Mouse (Mus musculus) midbrain, embryonic 12.5 days (tissue): ENCODE results near the gene Mctp2. TPM values are rescaled to one million over a fixed set of nuclear protein-coding genes. Genes with fewer than 3 reads are reported as not detected.

Experiments
- ATAC-seq: fragments of 200-750 bp; cut with Nextera tagmentation; 2 replicates; pipeline ENCODE4 v1.8.0; 2017; ENCODE audit warnings: low read depth, moderate TSS enrichment, moderate library complexity; ENCODE audit not compliant: low FRiP score
- H3K27ac ChIP-seq: fragments of 300-500 bp; sonication (generic); replicated peaks from 2 replicates; pipeline ENCODE4 v1.5.1; 2016; ENCODE audit warnings: mild to moderate bottlenecking
- H3K27me3 ChIP-seq: fragments of 300-500 bp; sonication (generic); 2 replicates; pipeline ENCODE4 v1.6.1; 2016; ENCODE audit warnings: mild to moderate bottlenecking
- H3K36me3 ChIP-seq: fragments of 300-500 bp; sonication (generic); 2 replicates; pipeline ENCODE4 v1.6.1; 2016
- H3K4me1 ChIP-seq: fragments of 300-500 bp; sonication (generic); 2 replicates; pipeline ENCODE4 v1.6.1; 2016
- H3K4me2 ChIP-seq: fragments of 300-500 bp; sonication (generic); replicated peaks from 2 replicates; pipeline ENCODE4 v1.6.1; 2016; ENCODE audit warnings: mild to moderate bottlenecking, moderate library complexity
- H3K4me3 ChIP-seq: fragments of 300-500 bp; sonication (generic); 2 replicates; pipeline ENCODE4 v1.5.1; 2016; ENCODE audit warnings: mild to moderate bottlenecking
- H3K9ac ChIP-seq: fragments of 300-500 bp; sonication (generic); replicated peaks from 2 replicates; pipeline ENCODE4 v1.6.1; 2016; ENCODE audit warnings: mild to moderate bottlenecking, moderate library complexity
- H3K9me3 ChIP-seq: fragments of 300-500 bp; sonication (generic); 2 replicates; pipeline ENCODE4 v1.6.1; 2016; ENCODE audit warnings: mild to moderate bottlenecking
- WGBS: fragments of 180-500 bp; shearing (Covaris S2); methylation state at CpG from one replicate; pipeline ENCODE4 v1.1.7; 2016; 5-methylcytosine and 5-hydroxymethylcytosine counted together
- polyA plus RNA-seq: library from polyadenylated mRNA; unstranded; fragments of >200 nt; fragmentation: Nextera tagmentation; extraction: Ambion mirVana; gene quantifications from 2 replicates; pipeline ENCODE4 v1.2.1, GENCODE M21; 2016

Gene Mctp2
- polyA plus RNA-seq, 1 experiment from 2014 or later = 0.41 TPM

DNA sequence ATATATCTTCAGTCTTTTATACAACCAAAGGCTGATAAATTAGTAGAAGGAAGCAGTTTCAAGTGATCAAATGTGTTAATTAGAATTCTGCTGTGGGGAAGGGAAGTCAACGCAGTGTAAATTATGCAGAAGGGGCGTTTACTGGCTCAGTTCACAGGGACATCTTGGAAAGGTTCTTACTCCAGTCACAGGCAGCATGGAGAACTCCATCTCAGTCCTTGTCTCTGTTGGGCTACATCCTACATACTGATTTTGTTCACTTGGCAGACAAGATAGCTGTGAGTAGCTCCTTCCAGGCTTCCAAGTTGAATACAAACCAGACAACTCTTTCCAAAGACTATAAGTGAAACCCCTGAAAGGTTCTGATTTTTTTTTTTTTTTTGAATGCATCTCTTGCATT is 254.6 kb downstream of the Mctp2 start:
- Histone ChIP-seq H3K9ac (no peak overlapping the region), H3K4me1 (no peaks in the 10 kb centered on the region), H3K4me3 (no peak overlapping the region), H3K36me3 (no peaks in the 10 kb centered on the region), H3K4me2 (no peak overlapping the region), H3K27ac (no peak overlapping the region), H3K27me3 (no peaks in the 10 kb centered on the region), H3K9me3 (no peaks in the 10 kb centered on the region)
- 75% methylated on average over 2 of the region's 2 CpGs for WGBS
- ATAC-seq = no peak

DNA sequence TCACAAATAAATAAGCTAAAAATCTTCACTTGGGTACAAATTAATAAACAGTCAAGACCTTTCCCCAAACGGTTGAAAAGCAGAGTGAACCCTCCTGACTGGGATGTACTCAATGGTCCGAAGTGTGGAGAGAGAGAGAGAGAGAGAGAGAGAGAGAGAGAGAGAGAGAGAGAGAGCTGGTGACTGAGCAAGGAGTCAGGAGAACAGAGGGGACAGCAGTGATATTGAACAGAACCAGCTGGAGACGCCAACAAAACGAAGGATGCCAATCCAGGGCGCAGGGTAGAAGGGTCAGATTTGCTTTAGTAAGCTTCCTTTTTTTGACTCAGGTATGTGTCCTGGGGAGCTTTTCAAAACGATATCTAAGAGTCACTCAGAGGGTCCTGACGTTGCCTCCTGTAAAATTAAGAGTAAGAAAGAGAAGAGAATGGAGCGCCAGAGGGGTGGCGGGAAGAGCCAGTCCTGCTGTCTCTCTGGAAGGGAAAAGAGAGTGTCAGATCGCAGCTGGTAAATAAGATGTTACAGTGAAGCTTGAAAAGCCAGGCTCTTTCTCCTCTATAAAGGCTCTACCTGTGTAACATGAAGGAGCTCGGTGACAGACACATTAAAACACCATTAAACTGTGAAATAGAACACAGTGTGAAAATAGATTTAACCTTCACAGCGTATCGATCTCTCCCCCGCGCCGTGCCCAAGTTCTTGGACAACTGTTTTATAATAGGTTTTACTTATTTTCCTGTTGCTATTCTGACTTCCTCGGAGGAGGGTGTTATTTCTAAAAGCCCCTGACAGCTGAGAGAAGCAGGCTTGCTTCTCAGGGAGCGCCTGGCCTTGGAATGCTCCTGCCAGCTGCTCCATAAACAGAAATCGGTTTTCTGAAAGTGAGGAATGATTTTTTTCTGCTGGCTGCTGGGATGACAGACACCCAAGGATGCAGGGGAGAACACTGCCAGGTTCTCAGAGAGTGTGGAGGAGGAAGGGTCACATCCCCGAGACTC is 258.5 kb downstream of the Mctp2 start:
- no peak overlapping the region for H3K27ac ChIP-seq
- H3K9ac ChIP-seq = no peak overlapping the region
- no peak overlapping the region for H3K4me3 ChIP-seq
- no peaks in the 10 kb centered on the region for H3K36me3 ChIP-seq
- no peaks in the 10 kb centered on the region for H3K9me3 ChIP-seq
- 76% methylated on average over 20 of the region's 20 CpGs for WGBS
- H3K27me3 ChIP-seq = no peaks in the 10 kb centered on the region
- H3K4me2 ChIP-seq = no peak overlapping the region
- no peak for ATAC-seq
- no peaks in the 10 kb centered on the region for H3K4me1 ChIP-seq
